Mouse (Mus musculus): Measurements from ENCODE around the gene Ssbp4. TPM values are rescaled to one million over a fixed set of nuclear protein-coding genes. Genes with fewer than 3 reads are reported as not detected.

The Ssbp4 gene
- total RNA-seq, 1 experiment from 2014 or later = 88.6 TPM

GRCm38 (mm10) chr8:70574302-70574701 lies 34.4 kb downstream of the Ssbp4 start:
- ATAC-seq (replicated peaks in 1 of 2; ENCODE audit: insufficient read depth in 1 of 2, low FRiP score in 2 of 2, low TSS enrichment in 1 of 2, low read depth in 1 of 2, poor library complexity in 2 of 2, severe bottlenecking in 2 of 2) = no peak

- ATAC-seq (replicated peaks in 1 of 2; ENCODE audit: insufficient read depth in 1 of 2, low FRiP score in 2 of 2, low TSS enrichment in 1 of 2, low read depth in 1 of 2, poor library complexity in 2 of 2, severe bottlenecking in 2 of 2) = no peak
These were observed 37.7 kb downstream of the Ssbp4 start for GRCm38 (mm10) chr8:70570990-70571389.

- peak in 1 of 2 experiments; percentile 39; a peak in 1 of 4 replicates for ATAC-seq (replicated peaks in 1 of 2; ENCODE audit: insufficient read depth in 1 of 2, low FRiP score in 2 of 2, low TSS enrichment in 1 of 2, low read depth in 1 of 2, poor library complexity in 2 of 2, severe bottlenecking in 2 of 2)
These were observed 38.3 kb downstream of the Ssbp4 start for GRCm38 (mm10) chr8:70570360-70570759.

GRCm38 (mm10) chr8:70565561-70565960 lies 43.1 kb downstream of the Ssbp4 start:
- ATAC-seq (replicated peaks in 1 of 2; ENCODE audit: insufficient read depth in 1 of 2, low FRiP score in 2 of 2, low TSS enrichment in 1 of 2, low read depth in 1 of 2, poor library complexity in 2 of 2, severe bottlenecking in 2 of 2) = peak; percentile 61 to 65

- no peak for ATAC-seq (replicated peaks in 1 of 2; ENCODE audit: insufficient read depth in 1 of 2, low FRiP score in 2 of 2, low TSS enrichment in 1 of 2, low read depth in 1 of 2, poor library complexity in 2 of 2, severe bottlenecking in 2 of 2)
These were observed 43.9 kb downstream of the Ssbp4 start for GRCm38 (mm10) chr8:70564696-70565235.

- no peak for ATAC-seq (replicated peaks in 1 of 2; ENCODE audit: insufficient read depth in 1 of 2, low FRiP score in 2 of 2, low TSS enrichment in 1 of 2, low read depth in 1 of 2, poor library complexity in 2 of 2, severe bottlenecking in 2 of 2)
These were observed 44.8 kb downstream of the Ssbp4 start for GRCm38 (mm10) chr8:70563763-70564387.

GRCm38 (mm10) chr8:70562802-70563201 lies 45.9 kb downstream of the Ssbp4 start:
- ATAC-seq (replicated peaks in 1 of 2; ENCODE audit: insufficient read depth in 1 of 2, low FRiP score in 2 of 2, low TSS enrichment in 1 of 2, low read depth in 1 of 2, poor library complexity in 2 of 2, severe bottlenecking in 2 of 2) = no peak

GRCm38 (mm10) chr8:70561809-70562535 lies 46.7 kb downstream of the Ssbp4 start:
- ATAC-seq (replicated peaks in 1 of 2; ENCODE audit: insufficient read depth in 1 of 2, low FRiP score in 2 of 2, low TSS enrichment in 1 of 2, low read depth in 1 of 2, poor library complexity in 2 of 2, severe bottlenecking in 2 of 2) = no peak

GRCm38 (mm10) chr8:70561357-70561756 lies 47.3 kb downstream of the Ssbp4 start:
- ATAC-seq (replicated peaks in 1 of 2; ENCODE audit: insufficient read depth in 1 of 2, low FRiP score in 2 of 2, low TSS enrichment in 1 of 2, low read depth in 1 of 2, poor library complexity in 2 of 2, severe bottlenecking in 2 of 2) = no peak

GRCm38 (mm10) chr8:70560564-70560963 lies 48.1 kb downstream of the Ssbp4 start:
- no peak for ATAC-seq (replicated peaks in 1 of 2; ENCODE audit: insufficient read depth in 1 of 2, low FRiP score in 2 of 2, low TSS enrichment in 1 of 2, low read depth in 1 of 2, poor library complexity in 2 of 2, severe bottlenecking in 2 of 2)

GRCm38 (mm10) chr8:70560096-70560495 lies 48.6 kb downstream of the Ssbp4 start:
- peak; percentile 81 to 87 for ATAC-seq (replicated peaks in 1 of 2; ENCODE audit: insufficient read depth in 1 of 2, low FRiP score in 2 of 2, low TSS enrichment in 1 of 2, low read depth in 1 of 2, poor library complexity in 2 of 2, severe bottlenecking in 2 of 2)

GRCm38 (mm10) chr8:70558983-70559382 lies 49.7 kb downstream of the Ssbp4 start:
- no peak for ATAC-seq (replicated peaks in 1 of 2; ENCODE audit: insufficient read depth in 1 of 2, low FRiP score in 2 of 2, low TSS enrichment in 1 of 2, low read depth in 1 of 2, poor library complexity in 2 of 2, severe bottlenecking in 2 of 2)

- peak; percentile 32 to 46 for ATAC-seq (replicated peaks in 1 of 2; ENCODE audit: insufficient read depth in 1 of 2, low FRiP score in 2 of 2, low TSS enrichment in 1 of 2, low read depth in 1 of 2, poor library complexity in 2 of 2, severe bottlenecking in 2 of 2)
These were observed 50.3 kb downstream of the Ssbp4 start for GRCm38 (mm10) chr8:70558334-70558733.

- no peak for ATAC-seq (replicated peaks in 1 of 2; ENCODE audit: insufficient read depth in 1 of 2, low FRiP score in 2 of 2, low TSS enrichment in 1 of 2, low read depth in 1 of 2, poor library complexity in 2 of 2, severe bottlenecking in 2 of 2)
These were observed 53.5 kb downstream of the Ssbp4 start for GRCm38 (mm10) chr8:70555079-70555747.

GRCm38 (mm10) chr8:70553740-70554139 lies 54.9 kb downstream of the Ssbp4 start:
- no peak for ATAC-seq (replicated peaks in 1 of 2; ENCODE audit: insufficient read depth in 1 of 2, low FRiP score in 2 of 2, low TSS enrichment in 1 of 2, low read depth in 1 of 2, poor library complexity in 2 of 2, severe bottlenecking in 2 of 2)

- no peak for ATAC-seq (replicated peaks in 1 of 2; ENCODE audit: insufficient read depth in 1 of 2, low FRiP score in 2 of 2, low TSS enrichment in 1 of 2, low read depth in 1 of 2, poor library complexity in 2 of 2, severe bottlenecking in 2 of 2)
These were observed 55.8 kb downstream of the Ssbp4 start for GRCm38 (mm10) chr8:70552836-70553235.

GRCm38 (mm10) chr8:70551558-70552161 lies 57.0 kb downstream of the Ssbp4 start:
- no peak for ATAC-seq (replicated peaks in 1 of 2; ENCODE audit: insufficient read depth in 1 of 2, low FRiP score in 2 of 2, low TSS enrichment in 1 of 2, low read depth in 1 of 2, poor library complexity in 2 of 2, severe bottlenecking in 2 of 2)
